Comparison of ENCODE assay signal across 25 mouse cellular contexts in genomic region chr11:85447375-85447774, GRCm38 (mm10).
DNase-seq lines count a peak whose midpoint lies in the region; ATAC-seq and TF ChIP-seq lines count a peak whose summit lies in the region.
"Had no signal": no experiment of that assay in that cellular context is flagged by ENCODE, and none has a peak within 500 bp of the region (broad histone marks: within the 10 kb centered on the region; RNA-seq: fewer than 3 reads in every experiment).

No protein-coding gene starts in this region.

- no peak for TF ChIP-seq EP300 in CH12.LX (IDR thresholded peaks at IDR 0.05; ENCODE audit: low read length)
- no peak for TF ChIP-seq EP300 in lung, postnatal 0 days (IDR thresholded peaks at IDR 0.05)

- no peak overlapping the region for H3K4me2 ChIP-seq in CH12.LX (ENCODE audit: insufficient read depth, low read depth, poor library complexity, severe bottlenecking)
- H3K4me2 ChIP-seq in myocyte (ENCODE audit: low read depth) = peak overlapping the region; percentile 8
- no peak overlapping the region for H3K4me2 ChIP-seq in lung, postnatal 0 days (replicated peaks; ENCODE audit: low read depth, low read length)
- H3K4me2 ChIP-seq: heart, embryonic 13.5 days; hindbrain, embryonic 13.5 days; neural tube, embryonic 13.5 days had no signal

- H3K79me2 ChIP-seq in CH12.LX (replicated peaks; ENCODE audit: control insufficient read depth, extremely low read depth, insufficient read depth, poor library complexity, severe bottlenecking) (no peaks in the 10 kb centered on the region), myocyte (ENCODE audit: control insufficient read depth, insufficient read depth) (no peaks in the 10 kb centered on the region)

- TF ChIP-seq POLR2A in CH12.LX (IDR thresholded peaks at IDR 0.05; ENCODE audit: low read depth, low read length) = no peak
- no peak for TF ChIP-seq POLR2A in myocyte (IDR thresholded peaks at IDR 0.05; ENCODE audit: insufficient read length, low read depth)

- no peak for ATAC-seq in lung, postnatal 0 days
- ATAC-seq: CD4-positive, CD25-positive, alpha-beta regulatory T cell, adult 4 months; forebrain, embryonic 16.5 days had no signal

- in situ Hi-C loops in CH12.LX (cut with MboI; ENCODE audit: low pct_ligation_motif_present, low pct_unique_long_range_greater_than_20kb, low sequenced_read_pairs) = no loop called here

- peak; percentile 41 for DNase-seq in A20 (ENCODE audit: low read depth, low spot score)
- DNase-seq in CH12.LX (ENCODE audit: extremely low read depth) = peak; percentile 29
- DNase-seq in thymus, postnatal 36 days = peak; percentile 6 to 27
- no peak for DNase-seq in left cerebral cortex, postnatal 14 days (ENCODE audit: low spot score in 2 of 2)
- no peak for DNase-seq in left cerebral cortex, postnatal 10 days (ENCODE audit: extremely low spot score in 1 of 2, low spot score in 2 of 2)
- DNase-seq in lung, postnatal 0 days (ENCODE audit: low spot score) = no peak
- DNase-seq: adrenal gland, postnatal 36 days; cerebellum, adult 9-10 months; gastrocnemius, postnatal 14 days; heart, adult 18-20 months; heart, postnatal 14 days; kidney, adult 18-20 months; lung, postnatal 10 days; midbrain, embryonic 14.5 days; right cerebral cortex, postnatal 4 days had no signal

- TF ChIP-seq CTCF in CH12.LX (conservative IDR thresholded peaks at IDR 0.05 in 1 of 2, IDR thresholded peaks at IDR 0.05 in 1 of 2; ENCODE audit: low read depth in 2 of 2, low read length in 2 of 2) = no peak
- no peak for TF ChIP-seq CTCF in lung, postnatal 0 days (IDR thresholded peaks at IDR 0.05)

- peaks cover 8 to 10% of the 10 kb centered on the region in 2 experiments for H3K4me1 ChIP-seq in CH12.LX (ENCODE audit: control insufficient read depth in 1 of 2, insufficient read depth in 2 of 2)
- H3K4me1 ChIP-seq in lung, postnatal 0 days (ENCODE audit: insufficient read depth, low read depth, low read length) = no peaks in the 10 kb centered on the region
- H3K4me1 ChIP-seq: embryonic facial prominence, embryonic 10.5 days; heart, embryonic 13.5 days; hindbrain, embryonic 13.5 days; neural tube, embryonic 13.5 days had no signal

- no peak for TF ChIP-seq RAD21 in CH12.LX (IDR thresholded peaks at IDR 0.05; ENCODE audit: low read depth, low read length)

- H3ac ChIP-seq in myocyte (ENCODE audit: control insufficient read depth, insufficient read length) = no peak overlapping the region

- no peak overlapping the region for H3K4me3 ChIP-seq in CH12.LX (replicated peaks in 1 of 3; ENCODE audit: low read depth in 2 of 3, low read length in 2 of 3, poor library complexity in 1 of 3)
- H3K4me3 ChIP-seq in myocyte = no peak overlapping the region
- no peak overlapping the region for H3K4me3 ChIP-seq in lung, postnatal 0 days (ENCODE audit: low read depth, low read length)
- H3K4me3 ChIP-seq: embryonic facial prominence, embryonic 10.5 days; forebrain, embryonic 10.5 days; heart, embryonic 13.5 days; hindbrain, embryonic 13.5 days; megakaryocyte, embryonic 14.5 days; neural tube, embryonic 13.5 days had no signal

- H3K9me3 ChIP-seq in CH12.LX (replicated peaks; ENCODE audit: low read length) = no peaks in the 10 kb centered on the region
- H3K9me3 ChIP-seq in lung, postnatal 0 days (ENCODE audit: low read length) = no peaks in the 10 kb centered on the region
- H3K9me3 ChIP-seq: embryonic facial prominence, embryonic 10.5 days; forebrain, embryonic 10.5 days; heart, embryonic 13.5 days; hindbrain, embryonic 13.5 days; megakaryocyte, embryonic 14.5 days; neural tube, embryonic 13.5 days had no signal

- 80% methylated on average over 5 of the region's 5 CpGs for WGBS in lung, postnatal 0 days

- H3K36me3 ChIP-seq in CH12.LX (replicated peaks in 1 of 2; ENCODE audit: control insufficient read depth in 1 of 2, insufficient read depth in 1 of 2, low read length in 1 of 2) (no peaks in the 10 kb centered on the region), myocyte (ENCODE audit: control insufficient read depth, insufficient read depth) (no peaks in the 10 kb centered on the region)
- H3K36me3 ChIP-seq in lung, postnatal 0 days (ENCODE audit: insufficient read depth, low read length) = no peaks in the 10 kb centered on the region
- H3K36me3 ChIP-seq: embryonic facial prominence, embryonic 10.5 days; forebrain, embryonic 10.5 days; heart, embryonic 13.5 days; hindbrain, embryonic 13.5 days; neural tube, embryonic 13.5 days had no signal

- dilution Hi-C loops in CH12.LX (cut with MboI; ENCODE audit: extremely low pct_ligation_motif_present, extremely low pct_unique_long_range_greater_than_20kb, low sequenced_read_pairs) = no loop called here

- H3K9ac ChIP-seq in CH12.LX (ENCODE audit: insufficient read depth, low read depth) = no peak overlapping the region
- H3K9ac ChIP-seq in lung, postnatal 0 days (replicated peaks; ENCODE audit: low read depth) = no peak overlapping the region
- H3K9ac ChIP-seq: heart, embryonic 13.5 days; hindbrain, embryonic 13.5 days; neural tube, embryonic 13.5 days had no signal

- intact Hi-C loops in left cerebral cortex, postnatal 14 days (cut with DNase I) = no loop called here
- intact Hi-C loops in left cerebral cortex, postnatal 10 days (cut with DNase I) = no loop called here

- H3K27me3 ChIP-seq in CH12.LX (replicated peaks) = no peaks in the 10 kb centered on the region
- no peaks in the 10 kb centered on the region for H3K27me3 ChIP-seq in myocyte (ENCODE audit: control insufficient read depth, insufficient read depth, insufficient read length)
- no peaks in the 10 kb centered on the region for H3K27me3 ChIP-seq in lung, postnatal 0 days (replicated peaks; ENCODE audit: insufficient read depth, low read length)
- H3K27me3 ChIP-seq: heart, embryonic 13.5 days; hindbrain, embryonic 13.5 days; megakaryocyte, embryonic 14.5 days; neural tube, embryonic 13.5 days had no signal

- H3K27ac ChIP-seq in CH12.LX (ENCODE audit: insufficient read depth, low read depth) = no peak overlapping the region
- no peak overlapping the region for H3K27ac ChIP-seq in lung, postnatal 0 days (ENCODE audit: low read length)
- H3K27ac ChIP-seq: embryonic facial prominence, embryonic 10.5 days; forebrain, embryonic 10.5 days; heart, embryonic 13.5 days; hindbrain, embryonic 13.5 days; kidney, postnatal 0 days; neural tube, embryonic 13.5 days had no signal

TF ChIP-seq in CH12.LX, 34 proteins besides CTCF, POLR2A, EP300 and RAD21 (continues in another document):
- no peak for TF ChIP-seq HCFC1 (IDR thresholded peaks at IDR 0.05; ENCODE audit: low read depth, low read length)
- TF ChIP-seq IRF4 (IDR thresholded peaks at IDR 0.05; ENCODE audit: low read depth, low read length) = no peak
- no peak for TF ChIP-seq POLR2AphosphoS2 (IDR thresholded peaks at IDR 0.05; ENCODE audit: low read depth, low read length)
- no peak for TF ChIP-seq SIN3A (IDR thresholded peaks at IDR 0.05; ENCODE audit: low read length)
- peak; percentile 8; the same call in 1 of the 2 replicates for TF ChIP-seq USF1 (IDR thresholded peaks at IDR 0.05; ENCODE audit: low read depth, low read length)
- no peak for TF ChIP-seq MAZ (IDR thresholded peaks at IDR 0.05; ENCODE audit: low read depth, low read length)
- no peak for TF ChIP-seq GABPA (IDR thresholded peaks at IDR 0.05; ENCODE audit: insufficient replicate concordance, low read depth, low read length)
- TF ChIP-seq TCF12 (IDR thresholded peaks at IDR 0.05; ENCODE audit: low read depth, low read length) = peak; percentile 60; the same call in 1 of the 2 replicates
- TF ChIP-seq ZC3H11A (IDR thresholded peaks at IDR 0.05; ENCODE audit: low read depth, low read length) = no peak
- TF ChIP-seq E2F4 (IDR thresholded peaks at IDR 0.05; ENCODE audit: insufficient replicate concordance, low read depth, low read length) = no peak
- no peak for TF ChIP-seq USF2 (conservative IDR thresholded peaks at IDR 0.05; ENCODE audit: low read depth, low read length)
- no peak for TF ChIP-seq NELFE (IDR thresholded peaks at IDR 0.05; ENCODE audit: low read depth, low read length)
- TF ChIP-seq CHD1 (IDR thresholded peaks at IDR 0.05; ENCODE audit: low read depth, low read length) = no peak
- no peak for TF ChIP-seq JUN (IDR thresholded peaks at IDR 0.05; ENCODE audit: insufficient read depth, low read depth, low read length)
- TF ChIP-seq CHD2 (IDR thresholded peaks at IDR 0.05; ENCODE audit: low read length) = no peak
- TF ChIP-seq MXI1 (IDR thresholded peaks at IDR 0.05; ENCODE audit: low read depth, low read length) = no peak
- peak; percentile 78 for TF ChIP-seq BHLHE40 (IDR thresholded peaks at IDR 0.05; ENCODE audit: low read depth, low read length)
- TF ChIP-seq NRF1 (IDR thresholded peaks at IDR 0.05; ENCODE audit: low read depth, low read length) = no peak

TF ChIP-seq in myocyte, 11 proteins besides CTCF, POLR2A, EP300 and RAD21:
- TF ChIP-seq POLR2AphosphoS2 (IDR thresholded peaks at IDR 0.05; ENCODE audit: insufficient read length, low read depth) (no peak), MYOG (IDR thresholded peaks at IDR 0.05; ENCODE audit: control insufficient read depth in 1 of 3, insufficient read depth in 1 of 3, insufficient read length in 2 of 3, low read depth in 2 of 3) (peak in 2 of 3 experiments; percentile 54 to 84), MYOD1 (IDR thresholded peaks at IDR 0.05; ENCODE audit: control insufficient read depth in 1 of 3, insufficient read length in 2 of 3, low read depth in 2 of 3) (peak in 2 of 3 experiments; percentile 75 to 86), USF1 (IDR thresholded peaks at IDR 0.05; ENCODE audit: low read depth) (peak; percentile 31), SRF (IDR thresholded peaks at IDR 0.05; ENCODE audit: control insufficient read depth, insufficient read length, low read depth) (no peak), TCF3 (IDR thresholded peaks at IDR 0.05; ENCODE audit: insufficient read length, low read depth) (peak; percentile 19)
TF ChIP-seq in myocyte: peak in this region for 4.

Comparison
In these comparisons a context has a peak if more than half of its experiments do, and no peak if none do; other contexts are left out.
1. DNase-seq: peak in A20 (single experiment), CH12.LX (single experiment) and thymus, postnatal 36 days (2 of 2); none in left cerebral cortex, postnatal 14 days (0 of 2), left cerebral cortex, postnatal 10 days (0 of 2) and lung, postnatal 0 days (single experiment).